Mouse (Mus musculus) heart, embryonic 11.5 days (tissue): ENCODE data around the gene Osgin1. TPM values are rescaled to one million over a fixed set of nuclear protein-coding genes. Genes with fewer than 3 reads are reported as not detected.

Source experiments
- ATAC-seq: fragments of 200-750 bp; cut with Nextera tagmentation; replicated peaks from 2 replicates; pipeline ENCODE4 v1.8.0; 2017; ENCODE audit warnings: moderate library complexity; ENCODE audit not compliant: insufficient number of reproducible peaks, low FRiP score, low TSS enrichment
- H3K27ac ChIP-seq: fragments of 300-500 bp; sonication (generic); 2 replicates; pipeline ENCODE4 v1.5.1; 2014; ENCODE audit warnings: mild to moderate bottlenecking, low read depth, low read length
- H3K27me3 ChIP-seq: fragments of 300-500 bp; sonication (generic); 2 replicates; pipeline ENCODE4 v1.6.1; 2014; ENCODE audit warnings: mild to moderate bottlenecking, low read length, mixed read lengths; ENCODE audit not compliant: control insufficient read depth, insufficient read depth
- H3K36me3 ChIP-seq: fragments of 300-500 bp; sonication (generic); 2 replicates; pipeline ENCODE4 v1.6.1; 2014; ENCODE audit warnings: mild to moderate bottlenecking, low read length, moderate library complexity, mixed read lengths; ENCODE audit not compliant: control insufficient read depth, insufficient read depth
- H3K4me1 ChIP-seq: fragments of 300-500 bp; sonication (generic); 2 replicates; pipeline ENCODE4 v1.6.1; 2014; ENCODE audit warnings: low read length; ENCODE audit not compliant: control insufficient read depth, insufficient read depth
- H3K4me2 ChIP-seq: fragments of 300-500 bp; sonication (generic); 2 replicates; pipeline ENCODE4 v1.6.1; 2014; ENCODE audit warnings: mild to moderate bottlenecking, moderate library complexity
- H3K4me3 ChIP-seq: fragments of 300-500 bp; sonication (generic); 2 replicates; pipeline ENCODE4 v1.5.1; 2014; ENCODE audit warnings: low read depth, low read length
- H3K9ac ChIP-seq: fragments of 300-500 bp; sonication (generic); 2 replicates; pipeline ENCODE4 v1.6.1; 2014; ENCODE audit warnings: mild to moderate bottlenecking, low read depth, low read length, moderate library complexity
- H3K9me3 ChIP-seq: fragments of 300-500 bp; sonication (generic); replicated peaks from 2 replicates; pipeline ENCODE4 v1.6.1; 2016; ENCODE audit warnings: low read length; ENCODE audit not compliant: control insufficient read depth
- WGBS: fragments of 180-500 bp; shearing (Covaris S2); extraction: QIAGEN DNeasy Blood & Tissue Kit; methylation state at CpG from one replicate; pipeline ENCODE4 v1.1.7; 2014; ENCODE audit not compliant: insufficient replicate concordance; 5-methylcytosine and 5-hydroxymethylcytosine counted together
- polyA plus RNA-seq: library from polyadenylated mRNA; unstranded; fragments of >200 nt; fragmentation: Nextera tagmentation; extraction: Ambion mirVana; gene quantifications from 2 replicates; pipeline ENCODE4 v1.2.1, GENCODE M21; 2014

Osgin1 gene
- polyA plus RNA-seq, 1 experiment from 2014 or later, result 0.94 TPM

DNA sequence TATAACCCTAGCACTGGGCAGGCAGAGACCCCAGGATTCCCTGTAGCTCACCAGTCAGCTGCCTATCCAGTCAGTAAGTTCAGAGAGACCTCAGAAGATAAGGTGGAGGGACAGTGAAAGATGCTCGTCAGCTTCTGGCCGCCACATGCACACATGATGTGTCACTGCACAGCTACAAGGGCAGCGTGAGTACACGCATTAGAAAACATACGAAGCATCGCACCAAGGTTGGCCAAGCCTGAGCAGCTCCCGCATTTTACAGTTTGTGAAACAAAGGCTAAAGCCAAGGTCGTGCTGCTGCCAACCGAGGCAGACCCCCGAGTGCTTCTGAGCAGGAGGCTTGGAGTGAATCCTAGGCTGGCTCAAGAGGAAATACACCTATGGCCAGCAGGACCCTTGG is 20.3 kb upstream of the Osgin1 start:
- Histone ChIP-seq H3K9me3 (no peaks in the 10 kb centered on the region), H3K27me3 (peaks cover 13% of the 10 kb centered on the region), H3K27ac (no peak overlapping the region), H3K4me2 (no peak overlapping the region), H3K4me3 (no peak overlapping the region), H3K9ac (no peak overlapping the region), H3K4me1 (no peaks in the 10 kb centered on the region; the same call in 1 of the 2 replicates), H3K36me3 (peaks cover 10% of the 10 kb centered on the region; the same call in 1 of the 2 replicates)
- ATAC-seq, result no peak
- 79% methylated on average over 10 of the region's 10 CpGs for WGBS

DNA sequence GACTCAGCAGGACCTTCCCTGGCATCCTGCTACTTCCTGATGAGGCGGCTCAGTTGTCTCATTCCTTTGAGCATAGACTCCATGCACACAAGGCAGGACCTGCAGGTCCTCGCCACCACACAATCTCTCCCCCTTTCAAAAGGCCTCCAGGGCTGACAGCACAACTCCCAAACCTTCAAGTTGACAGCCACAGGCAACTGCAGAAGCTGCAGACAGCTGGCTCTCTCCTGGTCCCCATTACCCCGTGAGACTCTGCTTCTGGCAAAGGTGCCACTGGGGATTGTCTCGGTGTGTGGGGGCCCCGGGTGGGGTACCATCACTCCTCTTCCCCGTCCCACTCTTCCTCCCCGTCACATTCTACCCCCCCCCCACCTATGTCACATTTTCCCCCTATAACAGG is 13.6 kb upstream of the Osgin1 start:
- Histone ChIP-seq H3K4me2 (no peak overlapping the region), H3K9me3 (no peaks in the 10 kb centered on the region), H3K27ac (no peak overlapping the region), H3K9ac (no peak overlapping the region), H3K36me3 (no peaks in the 10 kb centered on the region), H3K4me1 (peaks cover 9% of the 10 kb centered on the region), H3K4me3 (no peak overlapping the region), H3K27me3 (peaks cover 14% of the 10 kb centered on the region)
- no peak for ATAC-seq
- 62% methylated on average over 7 of the region's 7 CpGs for WGBS

DNA sequence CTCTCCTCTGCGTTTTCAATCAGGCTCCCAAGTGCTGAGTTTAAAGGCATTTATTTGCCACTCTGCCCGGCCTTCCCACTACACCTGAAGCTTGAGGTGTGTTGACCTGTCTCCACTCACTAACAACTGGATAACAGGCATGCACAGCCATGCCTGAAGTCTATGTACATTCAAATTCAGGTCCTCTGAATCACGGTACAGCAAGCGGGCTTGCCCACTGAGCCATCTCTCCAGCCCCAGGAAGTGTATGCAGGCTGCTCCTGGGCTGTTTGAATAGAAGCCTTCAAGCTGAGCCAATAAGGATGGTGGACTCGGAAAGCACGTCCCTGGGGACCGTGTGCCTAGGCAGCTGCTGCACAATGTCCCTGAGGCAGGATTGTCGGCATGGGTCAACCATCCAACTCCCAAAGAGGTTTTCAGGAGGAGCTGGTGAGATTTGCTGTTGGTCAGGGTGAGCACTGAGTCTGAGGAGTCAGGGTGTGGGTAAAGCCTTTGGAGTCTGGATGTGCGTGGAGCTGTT is 12.3 kb upstream of the Osgin1 start:
- H3K4me1 ChIP-seq, result peaks cover 9% of the 10 kb centered on the region
- no peak overlapping the region for H3K9ac ChIP-seq
- 46% methylated on average over 9 of the region's 9 CpGs for WGBS
- H3K36me3 ChIP-seq, result no peaks in the 10 kb centered on the region
- H3K4me3 ChIP-seq, result no peak overlapping the region
- H3K27ac ChIP-seq, result no peak overlapping the region
- H3K4me2 ChIP-seq, result no peak overlapping the region
- no peak for ATAC-seq
- peaks cover 7% of the 10 kb centered on the region; the same call in 1 of the 2 replicates for H3K27me3 ChIP-seq
- no peaks in the 10 kb centered on the region for H3K9me3 ChIP-seq

DNA sequence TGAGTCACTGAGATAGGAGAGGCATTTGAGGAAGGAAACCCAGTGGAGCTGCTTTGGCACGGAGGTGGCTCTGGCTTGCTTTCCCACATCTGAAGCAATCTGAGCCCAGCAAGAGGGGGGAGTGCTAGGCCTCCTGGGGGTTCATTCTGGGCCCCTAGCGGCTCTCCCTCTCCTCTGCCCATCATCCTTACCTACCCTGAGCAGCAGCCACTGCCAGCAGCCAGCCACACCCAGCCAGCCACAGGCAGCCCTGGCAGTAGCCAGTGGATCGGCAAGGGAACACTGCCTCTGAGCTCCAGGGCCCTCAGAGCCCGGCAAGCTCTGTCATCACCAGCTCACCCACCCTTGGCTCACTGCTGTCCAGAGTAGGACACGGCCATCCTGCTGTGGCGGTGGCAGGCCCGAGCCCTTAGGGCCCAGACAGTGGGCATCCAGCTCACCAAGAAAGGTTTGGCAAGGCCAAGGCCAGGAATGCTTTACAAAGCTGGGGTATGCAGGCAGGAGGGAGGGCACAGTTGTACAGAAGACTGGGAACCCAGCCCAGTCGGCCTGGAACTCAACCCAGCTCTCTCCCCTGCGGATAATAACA is 11.7 kb upstream of the Osgin1 start:
- no peak for ATAC-seq
- Histone ChIP-seq H3K27me3 (peaks cover 7% of the 10 kb centered on the region; the same call in 1 of the 2 replicates), H3K9ac (no peak overlapping the region), H3K4me3 (no peak overlapping the region), H3K4me2 (no peak overlapping the region), H3K4me1 (peaks cover 9% of the 10 kb centered on the region), H3K9me3 (no peaks in the 10 kb centered on the region), H3K36me3 (no peaks in the 10 kb centered on the region), H3K27ac (no peak overlapping the region)
- WGBS, result 54% methylated on average over 9 of the region's 9 CpGs

DNA sequence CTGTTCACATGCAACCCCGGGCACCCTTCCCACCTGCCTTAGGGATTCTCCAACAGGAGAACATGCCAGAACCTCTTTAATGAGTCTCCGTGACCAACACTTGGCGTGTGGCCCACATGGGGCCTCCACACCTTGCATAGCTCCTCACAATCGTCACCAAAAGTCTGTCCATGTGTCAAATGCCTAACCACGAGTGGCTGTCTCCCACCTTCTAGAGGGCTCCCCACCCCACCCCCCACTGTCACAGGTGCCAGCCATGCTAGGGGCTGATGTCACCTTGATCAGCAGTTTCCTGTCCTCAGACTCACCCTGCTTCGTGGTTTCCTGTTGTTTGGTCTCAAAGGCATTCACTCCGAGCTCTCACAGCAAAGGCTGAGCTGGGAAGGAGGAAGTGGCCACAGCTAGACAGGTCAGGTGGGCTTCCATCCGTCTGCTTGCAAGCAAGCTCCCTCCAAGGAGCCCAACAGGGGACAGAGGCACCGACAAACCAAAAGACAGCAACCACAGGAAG is 10.2 kb upstream of the Osgin1 start:
- 49% methylated on average over 9 of the region's 9 CpGs for WGBS
- H3K27ac ChIP-seq, result 0 out of 2 replicates have a peak overlapping the region, but pooled peaks have one; percentile 22

DNA sequence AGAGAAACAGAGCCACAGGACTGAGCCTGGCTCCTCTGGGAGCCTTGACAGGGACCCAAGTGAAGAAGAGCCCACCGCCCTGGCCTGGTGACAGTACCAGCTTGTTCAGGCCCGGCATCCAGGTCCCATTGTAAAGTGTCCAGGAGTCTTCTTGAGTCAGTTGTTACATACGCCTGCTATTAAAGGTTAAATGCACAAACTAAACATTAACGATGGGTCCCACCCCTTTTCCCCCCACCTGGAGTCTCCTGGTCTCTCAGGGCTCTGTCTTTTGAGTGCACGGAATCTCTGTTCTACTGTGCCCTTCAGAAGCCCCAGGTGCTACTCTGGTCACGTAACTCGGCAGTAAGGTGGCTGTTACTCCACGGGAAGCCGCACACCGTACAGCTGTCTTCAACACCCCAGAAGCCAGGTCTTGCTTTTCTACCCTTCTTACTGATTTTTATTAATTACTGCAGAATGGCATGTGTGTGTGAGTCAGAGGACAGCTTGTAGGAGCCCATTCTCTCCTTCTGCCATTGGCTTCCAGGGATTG is 9.7 kb upstream of the Osgin1 start:
- Histone ChIP-seq H3K9me3 (no peaks in the 10 kb centered on the region), H3K36me3 (no peaks in the 10 kb centered on the region), H3K27ac (0 out of 2 replicates have a peak overlapping the region, but pooled peaks have one; percentile 22), H3K4me3 (no peak overlapping the region), H3K4me2 (no peak overlapping the region), H3K27me3 (peaks cover 5% of the 10 kb centered on the region; the same call in 1 of the 2 replicates), H3K4me1 (peaks cover 9% of the 10 kb centered on the region), H3K9ac (no peak overlapping the region)
- no peak for ATAC-seq
- 84% methylated on average over 10 of the region's 10 CpGs for WGBS

More for the DNA sequence above, 10.2 kb upstream of the Osgin1 start:
- no peak overlapping the region for H3K9ac ChIP-seq
- peaks cover 9% of the 10 kb centered on the region for H3K4me1 ChIP-seq
- H3K27me3 ChIP-seq, result peaks cover 7% of the 10 kb centered on the region; the same call in 1 of the 2 replicates
- no peaks in the 10 kb centered on the region for H3K36me3 ChIP-seq
- no peak overlapping the region for H3K4me2 ChIP-seq
- no peak overlapping the region for H3K4me3 ChIP-seq
- H3K9me3 ChIP-seq, result no peaks in the 10 kb centered on the region
- ATAC-seq, result no peak

DNA sequence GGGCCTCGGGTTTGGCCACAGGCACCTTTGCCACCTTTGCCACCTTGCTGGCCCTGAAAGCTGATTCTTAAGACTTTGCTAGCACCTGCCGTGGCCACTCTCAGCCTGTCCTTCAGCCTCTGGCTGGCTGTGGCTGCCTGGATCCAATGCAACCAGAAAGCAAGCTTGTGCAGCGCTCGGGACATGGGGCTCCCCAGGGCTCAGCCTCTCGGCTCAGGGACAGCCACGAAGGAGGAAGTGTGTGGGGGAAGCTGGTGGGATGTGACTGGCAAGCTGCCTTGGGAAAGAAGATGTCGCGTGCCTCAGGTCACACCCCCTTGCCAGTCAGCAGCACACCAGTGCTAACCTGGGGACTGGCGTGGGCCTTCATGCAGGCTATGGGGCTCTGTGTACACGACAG is 9.2 kb upstream of the Osgin1 start:
- peaks cover 9% of the 10 kb centered on the region for H3K4me1 ChIP-seq
- H3K36me3 ChIP-seq, result no peaks in the 10 kb centered on the region
- H3K27ac ChIP-seq, result no peak overlapping the region
- H3K4me3 ChIP-seq, result no peak overlapping the region
- no peaks in the 10 kb centered on the region for H3K9me3 ChIP-seq
- H3K4me2 ChIP-seq, result no peak overlapping the region
- peaks cover 5% of the 10 kb centered on the region; the same call in 1 of the 2 replicates for H3K27me3 ChIP-seq
- H3K9ac ChIP-seq, result no peak overlapping the region
- ATAC-seq, result no peak
- 69% methylated on average over 10 of the region's 10 CpGs for WGBS

DNA sequence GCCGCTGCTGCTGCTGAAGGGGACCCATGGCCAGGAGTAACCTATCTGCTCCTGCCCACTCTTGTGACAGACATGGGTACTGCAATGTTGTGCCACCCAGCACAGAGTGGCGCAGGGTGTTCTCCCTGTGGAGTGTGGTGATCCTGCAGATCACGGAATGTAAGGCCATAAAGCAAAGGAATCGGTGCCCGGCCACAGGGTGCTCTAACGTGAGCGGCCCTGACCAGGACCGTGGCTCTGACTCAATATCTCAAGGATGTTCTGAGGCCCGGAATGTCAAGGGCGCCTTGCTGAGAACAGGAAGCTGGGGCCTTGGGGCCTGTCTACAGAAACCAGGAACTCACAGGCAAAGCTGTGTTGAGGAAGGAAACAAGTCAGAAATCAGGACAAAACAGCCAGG is 8.4 kb upstream of the Osgin1 start:
- H3K4me1 ChIP-seq, result peaks cover 9% of the 10 kb centered on the region
- H3K27me3 ChIP-seq, result peaks cover 5% of the 10 kb centered on the region; the same call in 1 of the 2 replicates
- H3K4me2 ChIP-seq, result no peak overlapping the region
- H3K36me3 ChIP-seq, result no peaks in the 10 kb centered on the region
- no peak overlapping the region for H3K4me3 ChIP-seq
- H3K9me3 ChIP-seq, result no peaks in the 10 kb centered on the region
- WGBS, result 62% methylated on average over 10 of the region's 10 CpGs
- no peak overlapping the region for H3K27ac ChIP-seq
- no peak overlapping the region for H3K9ac ChIP-seq
- no peak for ATAC-seq
